Mouse (Mus musculus) left cerebral cortex, adult 11 months (tissue): ENCODE measurements around the gene Npas3.

ENCODE experiments used
- DNase-seq: peaks from one replicate; pipeline ENCODE4 v3.0.0; 2022; ENCODE audit warnings: low spot score

The Npas3 gene

DNA sequence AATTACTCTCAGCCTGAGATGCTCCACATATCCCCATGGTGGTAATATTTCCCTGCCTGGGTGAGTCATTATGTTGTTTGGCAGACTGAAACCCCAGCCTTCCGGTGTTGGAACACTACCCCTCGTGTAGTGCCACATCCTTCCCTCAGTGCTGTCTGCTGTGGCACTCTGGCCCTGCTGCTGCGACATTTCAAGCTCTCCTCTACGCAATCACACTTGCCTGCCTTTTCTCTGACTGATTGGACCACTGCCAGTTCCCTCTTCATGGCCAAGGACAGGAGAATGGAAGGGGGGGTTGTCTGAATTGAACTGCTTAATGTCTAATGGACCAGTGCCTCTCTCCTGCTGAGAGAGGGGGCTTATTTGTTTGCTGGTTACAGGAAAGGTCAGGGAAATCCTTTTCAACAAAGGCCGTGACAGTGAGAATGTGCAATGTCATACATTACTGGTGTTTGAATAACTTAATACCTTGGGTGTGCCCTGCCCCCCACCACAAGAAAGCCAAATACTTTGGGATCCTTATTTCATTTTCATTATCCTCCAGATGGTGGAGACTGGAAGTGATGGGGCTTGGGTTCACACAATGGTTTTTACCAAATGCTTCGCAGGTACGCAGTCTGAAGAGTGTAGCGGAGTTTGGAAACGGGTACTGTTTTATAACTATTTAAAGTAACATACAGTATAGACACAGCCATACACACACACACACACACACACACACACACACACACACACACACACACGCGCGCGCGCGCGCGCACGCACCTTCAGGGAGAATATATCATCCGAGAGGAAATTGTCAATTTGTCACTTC lies 339.4 kb downstream of the Npas3 start:
- peak; percentile 11 for DNase-seq

GRCm38 (mm10) chr12:53589446-53589961 lies 341.0 kb downstream of the Npas3 start:
- DNase-seq: no peak

DNA sequence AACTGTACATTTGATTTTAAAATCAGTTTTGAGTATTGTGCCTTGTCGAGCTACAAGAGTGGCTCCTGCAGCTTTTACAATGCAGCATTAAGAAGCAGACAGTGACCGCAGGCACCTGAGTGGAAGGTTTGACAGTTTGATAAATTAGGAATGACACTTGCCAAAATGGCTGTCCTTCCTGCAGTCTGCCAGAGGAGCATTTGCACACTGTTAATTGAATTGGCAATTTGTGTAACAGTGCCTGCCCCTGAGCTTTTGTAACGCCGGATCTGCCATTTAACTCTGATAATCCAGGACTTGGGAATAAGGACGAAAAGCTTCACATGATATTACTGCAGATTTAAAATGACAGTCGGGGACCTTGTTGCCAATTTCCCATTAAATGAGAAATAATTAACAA lies 357.2 kb downstream of the Npas3 start:
- no peak for DNase-seq

GRCm38 (mm10) chr12:53612120-53612519 lies 363.6 kb downstream of the Npas3 start:
- DNase-seq: no peak

- DNase-seq: no peak
Observed at GRCm38 (mm10) chr12:53621271-53621670, 372.8 kb downstream of the Npas3 start.

GRCm38 (mm10) chr12:53623793-53624192 lies 375.3 kb downstream of the Npas3 start:
- no peak for DNase-seq

- no peak for DNase-seq
Observed at GRCm38 (mm10) chr12:53624379-53625021, 376.0 kb downstream of the Npas3 start.

DNA sequence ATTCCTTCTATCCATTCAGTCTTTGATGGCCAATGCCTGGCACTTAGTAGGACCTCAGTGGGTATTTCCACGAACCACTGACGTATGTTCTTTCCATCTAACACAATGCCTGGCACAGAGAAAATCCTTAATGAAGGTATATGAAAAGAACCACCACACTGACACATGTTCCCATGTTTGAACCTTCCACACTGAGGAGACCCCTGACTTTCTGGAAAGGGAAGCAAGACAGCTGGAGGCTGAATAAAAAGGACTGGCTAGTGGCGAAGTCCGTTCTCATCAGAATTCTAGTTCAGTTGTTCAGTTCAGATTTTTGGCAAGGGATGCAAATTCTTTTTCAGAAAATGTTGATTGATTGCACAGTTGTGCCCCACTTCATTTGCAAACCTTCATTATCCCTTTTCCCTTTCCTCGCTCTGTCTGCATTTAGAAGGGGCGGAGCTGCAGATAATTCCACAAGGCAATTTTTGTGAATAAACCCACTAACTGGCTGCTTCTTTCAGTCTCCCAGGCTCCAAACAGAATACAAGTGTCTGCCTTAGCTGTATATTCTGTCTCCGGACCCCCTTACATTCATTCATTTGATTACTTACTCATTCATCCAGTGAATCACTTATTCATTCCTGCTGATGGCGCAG lies 381.1 kb downstream of the Npas3 start:
- no peak for DNase-seq

- no peak for DNase-seq
Observed at GRCm38 (mm10) chr12:53630607-53631006, 382.1 kb downstream of the Npas3 start.

- no peak for DNase-seq
Observed at GRCm38 (mm10) chr12:53631315-53632106, 383.0 kb downstream of the Npas3 start.

GRCm38 (mm10) chr12:53638571-53638970 lies 390.1 kb downstream of the Npas3 start:
- no peak for DNase-seq

DNA sequence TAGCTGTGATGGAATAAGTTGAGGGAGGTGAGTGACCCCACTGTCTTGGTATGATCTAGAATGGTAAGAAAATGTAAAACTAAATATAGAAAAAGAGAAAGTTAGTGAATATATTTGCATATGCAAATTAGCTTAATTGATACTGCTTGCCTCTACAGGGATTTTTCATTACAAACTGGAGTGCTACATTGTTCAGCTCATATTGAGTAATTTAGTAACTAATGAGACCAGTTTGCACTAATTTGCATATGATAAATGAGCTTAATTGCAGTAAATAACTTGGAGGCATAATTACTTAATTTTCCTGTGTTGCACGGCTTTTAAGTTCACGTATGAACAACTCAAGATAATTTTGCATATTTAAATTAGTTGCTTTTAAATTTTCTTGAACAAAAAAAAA lies 398.8 kb downstream of the Npas3 start:
- DNase-seq: no peak

GRCm38 (mm10) chr12:53656301-53656700 lies 407.8 kb downstream of the Npas3 start:
- DNase-seq: no peak

- DNase-seq: no peak
Observed at GRCm38 (mm10) chr12:53664084-53664483, 415.6 kb downstream of the Npas3 start.

GRCm38 (mm10) chr12:53671846-53672245 lies 423.4 kb downstream of the Npas3 start:
- no peak for DNase-seq

DNA sequence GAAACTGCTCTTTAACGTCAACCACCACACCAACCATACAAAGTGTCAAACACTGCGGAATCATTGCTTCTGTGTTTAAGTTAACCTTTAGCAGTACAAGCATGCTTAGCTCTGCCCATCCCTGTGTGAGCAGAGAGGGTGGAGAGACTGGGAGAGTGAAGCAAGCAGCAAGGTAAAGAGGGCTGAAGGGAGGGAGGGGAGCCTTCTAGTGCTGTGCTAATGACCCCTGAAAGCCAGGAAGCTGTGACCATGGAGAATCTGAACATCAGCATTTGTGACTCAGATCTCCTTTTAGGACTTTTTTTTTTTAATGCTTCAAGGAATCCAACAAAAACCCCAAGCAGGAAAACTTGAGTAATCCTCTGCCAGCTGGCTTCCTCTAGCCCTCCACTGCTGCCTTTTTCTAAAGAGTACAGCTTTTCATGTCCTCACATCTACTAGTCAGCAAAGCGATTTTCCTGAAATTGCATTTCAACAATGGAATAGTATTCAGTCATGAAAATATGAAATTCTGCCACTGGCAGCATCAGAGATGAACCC lies 428.7 kb downstream of the Npas3 start:
- no peak for DNase-seq

- no peak for DNase-seq
Observed at GRCm38 (mm10) chr12:53678166-53678565, 429.7 kb downstream of the Npas3 start.

DNA sequence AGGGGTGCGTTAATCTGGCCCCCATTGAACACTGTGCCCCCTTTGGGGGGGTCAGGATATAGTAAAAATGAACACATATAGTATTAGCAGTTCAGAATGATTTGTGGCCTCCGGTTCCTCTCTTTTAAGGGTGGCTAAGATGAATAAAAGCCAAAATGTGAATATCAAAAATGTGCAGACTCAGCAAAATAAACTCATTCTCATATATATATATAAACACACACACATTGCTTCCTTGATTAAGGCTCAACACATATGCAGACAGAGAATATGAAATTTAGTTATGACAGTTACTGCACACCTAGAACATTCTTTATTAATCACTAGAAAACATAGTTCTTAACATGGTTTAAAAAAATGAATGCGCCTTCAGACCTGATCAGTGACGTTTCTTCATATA lies 430.7 kb downstream of the Npas3 start:
- DNase-seq: no peak

GRCm38 (mm10) chr12:53680501-53680900 lies 432.0 kb downstream of the Npas3 start:
- no peak for DNase-seq

GRCm38 (mm10) chr12:53682036-53682435 lies 433.6 kb downstream of the Npas3 start:
- no peak for DNase-seq

GRCm38 (mm10) chr12:53692471-53692870 lies 444.0 kb downstream of the Npas3 start:
- DNase-seq: no peak

DNA sequence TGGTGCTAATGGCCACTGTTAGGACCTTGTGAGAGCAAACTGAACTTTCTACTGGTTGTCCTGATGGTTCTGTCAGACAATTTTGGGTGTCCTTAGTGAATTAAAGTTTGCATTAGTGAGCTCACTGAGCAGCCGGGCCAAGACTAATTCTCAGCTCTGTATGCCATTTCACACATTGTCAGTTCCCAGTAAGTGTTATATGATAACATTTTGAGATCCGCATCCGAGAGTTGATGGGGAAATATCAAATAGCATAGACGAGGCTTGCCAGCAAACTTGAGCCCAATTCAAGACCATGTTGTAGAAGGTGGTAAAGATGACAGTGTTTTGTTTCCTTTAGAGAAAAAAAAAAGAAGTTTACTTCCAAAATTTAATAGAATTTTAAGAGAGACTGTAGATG lies 445.9 kb downstream of the Npas3 start:
- DNase-seq: no peak
